Mouse (Mus musculus) ES-E14 (cell line): ENCODE data around the gene Dhcr7. TPM values are rescaled to one million over a fixed set of nuclear protein-coding genes. Genes with fewer than 3 reads are reported as not detected.
A peak's percentile ranks its signal among the peaks of the same experiment; 100 is the strongest.

Experiments
- DNase-seq: peaks from one replicate; pipeline ENCODE4 v3.0.0-alpha.2; 2013; ENCODE audit warnings: low read depth, low spot score
- H3K27ac ChIP-seq: 2 replicates; pipeline ENCODE4 v1.5.1; 2012; ENCODE audit warnings: low read depth, mild to moderate bottlenecking, low read length, moderate library complexity, mixed read lengths; ENCODE audit not compliant: poor library complexity, insufficient read depth, severe bottlenecking
- H3K36me3 ChIP-seq: 2 replicates; pipeline ENCODE4 v1.6.1; 2012; ENCODE audit warnings: mild to moderate bottlenecking, low read length, moderate library complexity, mixed read lengths; ENCODE audit not compliant: control insufficient read depth, poor library complexity, insufficient read depth, severe bottlenecking
- H3K4me1 ChIP-seq, 2 experiments: fragments of 150-350 bp in 1 of 2; sonication (generic) in 1 of 2; 2 replicates each; pipeline ENCODE4 v1.6.1; 2012; ENCODE audit warnings: low read length in 2 of 2, mild to moderate bottlenecking in 1 of 2, mixed read lengths in 1 of 2; ENCODE audit not compliant: control insufficient read depth in 2 of 2, insufficient read depth in 2 of 2, poor library complexity in 1 of 2
- H3K4me3 ChIP-seq, 2 experiments: fragments of 150-350 bp in 1 of 2; sonication (generic) in 1 of 2; 2 replicates each; pipeline ENCODE4 v1.5.1; 2012; ENCODE audit warnings: low read length in 2 of 2, low read depth in 1 of 2, mild to moderate bottlenecking in 1 of 2, mixed read lengths in 1 of 2; ENCODE audit not compliant: insufficient read depth in 1 of 2, poor library complexity in 1 of 2, severe bottlenecking in 1 of 2
- H3K9ac ChIP-seq: 2 replicates; pipeline ENCODE4 v1.6.1; 2012; ENCODE audit warnings: low read depth, mild to moderate bottlenecking, low read length, mixed read lengths; ENCODE audit not compliant: poor library complexity, insufficient read depth, severe bottlenecking
- H3K9me3 ChIP-seq: fragments of 150-350 bp; sonication (generic); 2 replicates; pipeline ENCODE4 v1.6.1; 2012; ENCODE audit warnings: low read depth, mild to moderate bottlenecking, low read length; ENCODE audit not compliant: control insufficient read depth, insufficient read depth
- CHD2 ChIP-seq: IDR thresholded peaks from 2 replicates; pipeline ENCODE4 v1.6.1; 2014; ENCODE audit warnings: mild to moderate bottlenecking, low read depth, low read length, inconsistent platforms
- HCFC1 ChIP-seq: IDR thresholded peaks from 2 replicates; pipeline ENCODE4 v1.6.1; 2012; ENCODE audit warnings: low read length, inconsistent platforms, borderline replicate concordance; ENCODE audit not compliant: insufficient read depth
- MAFK ChIP-seq: IDR thresholded peaks from 2 replicates; pipeline ENCODE4 v1.6.1; 2014; ENCODE audit warnings: mild to moderate bottlenecking, low read depth, low read length, inconsistent platforms; ENCODE audit not compliant: insufficient read depth
- ZC3H11A ChIP-seq: IDR thresholded peaks from 2 replicates; pipeline ENCODE4 v1.6.1; 2012; ENCODE audit warnings: low read depth, mild to moderate bottlenecking, inconsistent platforms, low read length, borderline replicate concordance
- ZNF384 ChIP-seq: IDR thresholded peaks from 2 replicates; pipeline ENCODE4 v1.6.1; 2012; ENCODE audit warnings: low read depth, low read length, inconsistent platforms
- in situ Hi-C, 2 experiments: fragments of 600-800 bp; cut with MboI; formaldehyde crosslinking; loops; one replicate each; pipeline ENCODE4 v1.15.1; 2025; ENCODE audit warnings: low sequenced_read_pairs in 2 of 2, inconsistent platforms in 1 of 2; ENCODE audit not compliant: unreplicated experiment in 2 of 2
- total RNA-seq: library from RNA; depleted of rRNA; stranded (reverse); fragments of 300-350 nt; gene quantifications from 2 replicates; pipeline ENCODE4 v1.2.3, GENCODE M21; 2012; rRNA removed

The Dhcr7 gene
- 38.5 and 52.1 TPM in 2 replicates for total RNA-seq

GRCm38 (mm10) chr7:143822375-143823265 lies at the start of gene Dhcr7, which contains the start of gene Nadsyn1:
Dhcr7 (plus strand) TSS chr7:143823145.
Nadsyn1 (minus strand) TSS chr7:143822849.
- TF ChIP-seq ZNF384 (no peak), ZC3H11A (no peak), MAFK (no peak), HCFC1 (no peak)
- H3K4me1 ChIP-seq: peaks cover 0 to 4% of the 10 kb centered on the region in 2 experiments; a peak in 1 of 4 replicates
- DNase-seq: peak; percentile 96
- peak within 1 kb of the TSS; percentile 82 for H3K9ac ChIP-seq
- H3K27ac ChIP-seq: peak within 1 kb of the TSS; percentile 14; the same call in 1 of the 2 replicates
- in situ Hi-C loops: no loop called here
- H3K9me3 ChIP-seq: no peaks in the 10 kb centered on the region
- peaks cover 4% of the 10 kb centered on the region; the same call in 1 of the 2 replicates for H3K36me3 ChIP-seq
- peak within 1 kb of the TSS; percentile 72 to 94 for H3K4me3 ChIP-seq

- no peak overlapping the region for H3K4me3 ChIP-seq
- no peaks in the 10 kb centered on the region for H3K36me3 ChIP-seq
- no peak for TF ChIP-seq CHD2
- no peak for TF ChIP-seq ZNF384
- TF ChIP-seq ZC3H11A: no peak
- TF ChIP-seq HCFC1: no peak
- no peak for TF ChIP-seq MAFK
- no peaks in the 10 kb centered on the region for H3K9me3 ChIP-seq
- in situ Hi-C loops: no loop called here
- peak; percentile 68 for DNase-seq
- peaks cover 0 to 7% of the 10 kb centered on the region in 2 experiments; a peak in 2 of 4 replicates for H3K4me1 ChIP-seq
- no peak overlapping the region for H3K9ac ChIP-seq
- H3K27ac ChIP-seq: no peak overlapping the region
These were observed 46.8 kb upstream of the Dhcr7 start for GRCm38 (mm10) chr7:143776137-143776536.

- H3K9ac ChIP-seq: no peak overlapping the region
- in situ Hi-C loops: no loop called here
- H3K27ac ChIP-seq: no peak overlapping the region
- no peaks in the 10 kb centered on the region for H3K9me3 ChIP-seq
- no peak for TF ChIP-seq CHD2
- no peak for TF ChIP-seq ZC3H11A
- no peak for TF ChIP-seq ZNF384
- no peak for TF ChIP-seq HCFC1
- no peak for TF ChIP-seq MAFK
- H3K4me1 ChIP-seq: peaks cover 0 to 7% of the 10 kb centered on the region in 2 experiments; a peak in 2 of 4 replicates
- H3K36me3 ChIP-seq: no peaks in the 10 kb centered on the region
- DNase-seq: no peak
- no peak overlapping the region for H3K4me3 ChIP-seq
These were observed 45.6 kb upstream of the Dhcr7 start for GRCm38 (mm10) chr7:143777375-143777774.

GRCm38 (mm10) chr7:143783378-143783995 lies 39.5 kb upstream of the Dhcr7 start:
- TF ChIP-seq MAFK (no peak), CHD2 (no peak), HCFC1 (no peak), ZNF384 (no peak), ZC3H11A (no peak)
- Histone ChIP-seq H3K9me3 (no peaks in the 10 kb centered on the region), H3K36me3 (no peaks in the 10 kb centered on the region), H3K9ac (no peak overlapping the region), H3K27ac (no peak overlapping the region), H3K4me3 (peak overlapping the region; percentile 12 to 40; a peak in 3 of 4 replicates), H3K4me1 (peaks cover 0 to 8% of the 10 kb centered on the region in 2 experiments; a peak in 2 of 4 replicates)
- no peak for DNase-seq
- in situ Hi-C loops: no loop called here
